Mouse (Mus musculus) heart, adult 11 months (tissue): Measurements from ENCODE around the gene Skiv2l.

ENCODE experiments used
- DNase-seq: peaks from one replicate; pipeline ENCODE4 v3.0.0; 2022

Skiv2l gene

DNA sequence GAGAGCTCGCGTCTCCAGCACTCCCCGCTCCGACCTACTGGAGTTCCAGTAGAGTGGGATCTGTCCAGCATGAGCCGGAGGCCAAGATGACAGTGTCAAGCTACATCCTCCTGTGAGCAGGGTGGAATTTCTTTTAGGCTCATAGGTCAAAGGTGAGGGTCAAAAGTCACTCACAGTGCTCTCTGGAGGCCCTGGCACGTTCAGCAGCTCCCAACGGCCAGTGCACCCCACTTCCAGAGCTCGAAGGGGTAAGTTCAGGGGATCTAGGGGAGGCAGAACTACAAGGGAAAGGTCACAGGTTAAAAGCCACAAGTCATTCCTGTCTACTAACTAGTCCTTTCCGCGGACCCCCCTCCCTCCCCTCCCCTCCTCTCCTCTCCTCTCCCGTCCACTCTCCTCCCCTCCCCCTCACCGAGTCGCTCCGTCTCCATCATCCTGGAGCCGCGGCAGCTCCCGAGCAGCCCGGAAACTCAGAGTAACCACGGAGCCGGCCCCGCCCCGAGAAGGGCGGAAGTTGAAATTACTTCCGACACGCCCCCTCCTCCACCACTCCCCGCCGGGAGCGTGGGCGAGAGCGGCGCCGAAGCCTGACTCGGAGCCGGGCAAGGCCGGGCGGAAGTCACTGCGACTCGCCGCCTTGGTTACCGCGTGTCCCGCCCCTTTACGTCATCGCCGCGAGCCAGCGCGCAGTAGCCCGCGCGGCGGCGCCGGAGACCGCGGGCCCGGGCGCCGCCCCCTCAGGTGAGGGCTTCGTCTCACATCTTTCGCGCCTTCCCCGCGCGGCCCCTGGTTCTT lies at the start of gene Skiv2l, which contains the start of gene Nelfe:
Gene Skiv2l (minus strand): TSS at position 489 of the 795 bp plus-strand sequence.
Gene Nelfe (plus strand): TSS at position 670 of the 795 bp plus-strand sequence.
- peak; percentile 99 for DNase-seq

DNA sequence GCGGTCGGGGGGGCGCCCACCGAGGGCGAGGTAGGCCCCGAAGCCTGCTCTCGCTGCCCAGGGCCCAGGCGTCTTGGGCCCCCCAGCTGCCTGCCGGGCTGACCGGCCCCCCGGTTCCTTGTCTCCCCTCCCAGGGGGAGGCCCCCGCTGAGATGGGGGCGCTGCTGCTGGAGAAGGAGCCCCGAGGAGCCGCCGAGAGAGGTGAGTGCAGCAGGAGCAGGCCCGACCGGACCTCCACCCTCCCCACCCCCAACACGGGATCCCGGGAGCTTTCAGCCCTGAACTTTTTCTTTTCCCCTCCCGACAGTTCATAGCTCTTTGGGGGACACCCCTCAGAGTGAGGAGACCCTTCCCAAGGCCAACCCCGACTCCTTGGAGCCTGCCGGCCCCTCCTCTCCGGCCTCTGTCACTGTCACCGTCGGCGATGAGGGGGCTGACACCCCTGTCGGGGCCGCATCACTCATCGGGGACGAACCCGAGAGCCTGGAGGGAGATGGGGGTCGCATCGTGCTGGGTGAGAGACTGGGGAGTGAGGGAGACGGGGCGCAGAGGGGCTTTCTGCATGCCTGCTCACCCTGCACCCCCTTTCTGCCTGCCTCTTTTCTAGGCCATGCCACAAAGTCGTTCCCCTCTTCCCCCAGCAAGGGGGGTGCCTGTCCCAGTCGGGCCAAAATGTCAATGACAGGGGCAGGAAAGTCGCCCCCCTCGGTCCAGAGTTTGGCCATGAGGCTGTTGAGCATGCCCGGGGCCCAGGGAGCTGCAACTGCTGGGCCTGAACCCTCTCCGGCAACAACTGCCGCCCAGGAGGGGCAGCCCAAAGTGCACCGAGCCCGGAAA lies 49.3 kb upstream of the Skiv2l start:
- DNase-seq: peak; percentile 97

DNA sequence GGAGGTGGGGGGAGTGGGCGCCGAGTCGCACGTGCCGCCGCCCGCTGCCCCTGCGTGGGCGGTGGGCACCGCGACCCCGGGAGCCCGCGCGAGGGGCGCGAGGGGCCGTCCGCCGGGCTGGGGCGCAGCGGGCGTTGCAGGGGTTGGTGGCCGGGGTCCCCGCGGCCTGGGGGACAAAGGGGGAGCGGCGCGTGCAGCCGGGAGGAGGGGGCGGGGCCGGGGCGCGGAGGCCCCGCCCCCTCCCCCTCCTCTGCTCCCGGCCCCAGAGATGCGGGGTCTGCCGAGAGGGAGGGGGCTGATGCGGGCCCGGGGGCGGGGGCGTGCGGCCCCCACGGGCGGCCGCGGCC lies 48.7 kb upstream of the Skiv2l start:
- no peak for DNase-seq

DNA sequence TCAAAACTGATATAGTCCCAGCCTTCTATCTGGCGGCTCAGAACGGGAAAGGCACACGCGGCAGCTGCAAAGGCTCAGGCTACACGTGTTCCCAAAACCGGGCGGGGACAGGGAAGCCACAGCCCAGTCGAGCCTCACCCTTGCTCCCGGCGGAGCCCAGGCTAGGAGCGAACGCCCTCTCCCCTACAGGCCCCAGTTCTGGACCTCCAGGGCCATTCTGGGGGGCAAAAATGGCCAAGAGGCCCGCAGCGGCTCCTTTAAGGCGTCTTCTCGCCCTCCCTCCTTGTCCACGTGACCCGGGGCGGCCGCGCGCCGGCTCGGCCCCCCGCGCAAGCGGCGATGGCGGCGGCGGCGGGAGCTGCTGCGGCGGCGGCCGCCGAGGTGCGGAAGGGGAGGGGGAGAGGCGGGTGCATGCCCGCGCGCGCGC lies 48.2 kb upstream of the Skiv2l start, which contains the start of the genes C2 and Ehmt2:
Gene C2 (minus strand): TSS at position 106 of the 427 bp plus-strand sequence.
Gene Ehmt2 (plus strand): TSS at position 310 of the 427 bp plus-strand sequence.
- DNase-seq: peak; percentile 99

DNA sequence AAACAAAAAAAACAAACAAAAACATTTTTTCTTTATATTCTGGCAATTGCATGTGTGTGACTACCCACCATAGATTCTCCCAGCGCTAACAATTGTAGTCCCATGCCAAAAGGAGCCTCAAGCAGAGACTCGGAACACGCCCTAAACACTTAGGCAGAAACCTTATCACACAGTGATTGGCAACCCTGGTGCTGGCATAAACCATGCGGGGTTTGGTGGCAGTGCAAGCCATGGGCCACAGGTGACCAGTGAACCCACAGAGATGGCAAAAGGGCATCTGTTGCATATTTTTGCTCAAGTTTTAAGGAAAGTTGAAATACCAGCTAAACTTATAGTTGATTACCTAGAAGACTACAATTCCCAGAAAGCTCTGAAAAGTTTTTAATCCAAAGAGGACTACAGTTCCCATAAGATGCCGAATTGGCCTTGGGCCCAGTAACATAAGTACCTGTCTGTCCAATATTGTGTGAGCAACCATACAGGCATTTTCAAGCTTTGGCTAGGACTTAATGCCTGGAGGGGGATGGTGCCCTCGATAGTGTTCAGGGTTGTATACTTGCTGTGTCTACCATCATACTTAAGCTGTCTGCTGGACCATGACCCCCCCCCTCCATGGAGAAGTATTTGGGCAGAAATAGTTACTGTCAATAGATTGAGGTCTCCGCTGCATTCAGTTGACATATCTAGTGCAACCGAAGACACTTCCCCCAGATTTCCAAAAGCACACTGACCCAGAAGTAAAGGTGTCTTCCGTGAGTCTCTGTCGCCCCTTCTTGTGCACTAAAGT lies 47.6 kb upstream of the Skiv2l start:
- peak; percentile 94 for DNase-seq

DNA sequence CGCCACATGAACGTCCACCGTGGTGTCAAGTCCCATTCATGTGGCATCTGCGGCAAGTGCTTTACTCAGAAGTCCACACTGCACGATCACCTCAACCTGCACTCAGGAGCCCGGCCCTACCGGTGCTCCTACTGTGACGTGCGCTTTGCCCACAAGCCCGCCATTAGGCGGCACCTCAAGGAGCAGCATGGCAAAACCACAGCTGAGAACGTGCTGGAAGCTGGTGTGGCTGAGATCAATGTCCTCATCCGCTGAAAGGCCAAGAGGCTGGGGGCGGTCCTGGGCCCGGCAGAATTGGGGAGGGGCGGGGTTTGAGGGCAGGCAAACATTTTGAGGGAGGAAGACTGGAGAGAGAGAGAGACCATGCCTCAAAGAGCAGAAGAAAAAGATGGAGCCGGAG lies 46.4 kb upstream of the Skiv2l start:
- peak; percentile 93 for DNase-seq

DNA sequence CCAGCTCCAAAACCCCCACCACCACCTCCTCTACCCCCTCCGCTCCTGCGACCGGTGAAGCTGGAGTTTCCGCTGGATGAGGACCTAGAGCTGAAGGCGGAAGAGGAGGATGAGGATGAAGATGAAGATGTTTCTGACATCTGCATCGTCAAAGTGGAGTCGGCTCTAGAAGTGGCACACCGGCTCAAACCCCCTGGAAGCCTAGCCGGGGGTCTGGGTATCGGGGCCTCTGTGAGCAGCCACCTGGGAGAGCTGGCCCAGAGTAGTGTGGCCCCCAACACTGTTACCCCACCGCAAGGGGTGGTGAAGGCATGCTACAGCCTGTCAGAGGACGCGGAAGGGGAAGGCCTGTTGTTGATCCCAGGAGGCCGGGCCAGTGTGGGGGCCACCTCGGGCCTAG lies 45.7 kb upstream of the Skiv2l start:
- peak; percentile 95 for DNase-seq

DNA sequence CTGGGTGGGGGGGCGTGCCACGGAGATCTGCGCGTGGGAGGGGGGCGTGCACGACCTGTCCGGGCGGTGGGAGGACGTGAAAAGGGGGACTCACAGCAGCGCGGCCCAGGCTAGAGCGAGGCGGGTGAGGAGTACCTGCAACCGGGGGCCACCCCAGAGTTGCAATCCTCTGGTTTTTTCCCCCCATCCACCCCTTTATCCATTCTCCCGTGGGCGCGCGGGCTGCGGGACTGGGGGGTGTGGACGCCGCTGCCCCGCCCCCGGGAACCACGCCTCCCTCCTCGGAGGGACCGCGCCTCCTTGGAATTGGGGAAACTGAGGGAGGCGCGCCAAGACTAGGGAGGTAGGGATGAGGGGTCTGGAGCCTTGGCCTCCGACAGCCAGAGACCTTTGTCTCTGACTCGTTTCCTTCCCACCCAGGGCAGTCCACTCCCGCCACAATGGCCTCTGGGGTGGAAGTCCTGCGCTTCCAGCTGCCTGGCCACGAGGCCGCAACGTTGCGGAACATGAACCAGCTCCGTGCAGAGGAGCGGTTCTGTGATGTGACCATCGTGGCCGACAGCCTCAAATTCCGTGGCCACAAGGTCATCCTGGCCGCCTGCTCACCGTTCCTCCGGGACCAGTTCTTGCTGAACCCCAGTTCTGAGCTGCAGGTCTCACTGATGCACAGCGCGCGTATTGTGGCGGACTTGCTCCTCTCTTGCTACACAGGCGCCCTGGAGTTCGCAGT lies 45.0 kb upstream of the Skiv2l start:
- peak; percentile 98 for DNase-seq

DNA sequence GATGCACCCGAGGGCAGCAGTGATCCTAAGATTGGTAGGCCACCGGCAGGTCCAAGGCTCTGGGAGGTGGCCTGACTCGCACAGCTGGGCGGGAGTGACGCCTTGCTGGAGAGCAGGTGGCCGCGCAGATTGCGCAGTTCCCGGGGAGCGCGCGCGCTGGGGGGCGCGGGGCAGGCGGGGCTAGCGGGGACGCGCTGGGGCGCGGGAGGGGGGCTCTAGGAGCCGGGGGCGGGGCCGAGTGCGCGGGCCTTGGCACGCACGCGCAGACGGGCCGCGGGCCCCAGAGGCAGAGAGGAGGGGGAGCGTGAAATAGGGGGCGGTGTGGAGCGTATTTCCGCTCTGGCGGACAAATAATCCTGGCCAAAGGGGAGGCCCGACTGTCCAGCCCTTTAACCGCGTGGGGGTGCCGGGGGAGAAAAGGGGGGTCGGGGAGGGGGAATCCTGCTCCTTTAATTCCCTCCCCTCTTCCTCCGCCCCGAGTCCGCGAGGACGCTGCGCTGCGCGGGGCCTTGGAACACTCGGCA lies 44.1 kb upstream of the Skiv2l start:
- DNase-seq: peak; percentile 100

DNA sequence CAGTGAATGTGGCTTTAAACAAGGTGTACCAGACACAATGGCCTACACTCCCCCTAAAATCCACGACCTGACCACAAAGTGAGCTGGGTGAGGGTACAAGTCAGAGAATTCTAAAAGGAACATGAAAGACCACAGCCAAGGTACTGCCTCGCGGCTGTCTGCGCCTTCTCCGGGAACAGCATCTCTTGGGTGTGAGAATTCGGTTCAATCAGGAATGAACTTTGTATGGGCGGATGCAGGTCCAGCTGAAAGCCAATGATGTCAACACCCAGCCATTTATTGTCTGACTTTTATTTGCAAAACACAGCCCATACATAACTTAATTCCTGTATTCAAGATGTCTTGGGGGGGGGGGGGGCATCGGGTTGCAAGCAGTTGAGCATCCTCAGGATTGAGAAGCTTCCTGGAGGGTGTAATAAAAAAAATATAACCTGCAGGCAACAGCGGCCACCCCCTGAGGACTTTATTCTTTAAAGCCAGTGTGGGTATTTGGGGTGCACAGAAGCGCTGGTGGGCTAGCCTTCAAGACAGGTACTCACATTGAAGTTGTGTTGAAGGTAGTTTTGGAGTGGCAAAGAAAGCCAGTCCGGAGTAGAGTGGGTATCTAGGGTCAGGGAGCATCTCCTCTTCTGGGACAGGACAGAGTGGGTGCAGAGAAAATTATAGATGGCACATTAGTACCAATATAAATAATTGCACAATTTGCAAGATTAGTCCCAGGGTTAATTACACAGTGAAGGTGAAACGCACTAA lies 43.2 kb upstream of the Skiv2l start:
- DNase-seq: no peak

DNA sequence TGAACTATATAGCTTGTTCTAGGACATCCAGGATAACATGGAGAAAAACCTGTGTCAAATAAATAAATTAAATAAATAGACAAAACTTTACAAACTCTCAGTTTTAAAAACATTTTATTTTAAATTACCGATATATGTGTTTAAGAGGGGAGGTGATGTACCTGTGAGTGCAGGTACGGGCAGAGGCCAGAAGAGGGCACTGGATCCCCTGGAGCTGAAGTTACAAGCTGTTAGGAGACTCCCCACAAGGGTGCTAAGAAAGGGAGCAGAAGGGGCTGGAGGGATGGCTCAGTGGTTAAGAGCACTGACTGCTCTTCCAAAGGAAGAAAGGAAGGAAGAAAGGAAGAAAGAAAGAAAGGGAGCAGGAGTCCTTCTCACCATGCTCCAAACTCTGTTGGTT lies 41.4 kb upstream of the Skiv2l start:
- no peak for DNase-seq

DNA sequence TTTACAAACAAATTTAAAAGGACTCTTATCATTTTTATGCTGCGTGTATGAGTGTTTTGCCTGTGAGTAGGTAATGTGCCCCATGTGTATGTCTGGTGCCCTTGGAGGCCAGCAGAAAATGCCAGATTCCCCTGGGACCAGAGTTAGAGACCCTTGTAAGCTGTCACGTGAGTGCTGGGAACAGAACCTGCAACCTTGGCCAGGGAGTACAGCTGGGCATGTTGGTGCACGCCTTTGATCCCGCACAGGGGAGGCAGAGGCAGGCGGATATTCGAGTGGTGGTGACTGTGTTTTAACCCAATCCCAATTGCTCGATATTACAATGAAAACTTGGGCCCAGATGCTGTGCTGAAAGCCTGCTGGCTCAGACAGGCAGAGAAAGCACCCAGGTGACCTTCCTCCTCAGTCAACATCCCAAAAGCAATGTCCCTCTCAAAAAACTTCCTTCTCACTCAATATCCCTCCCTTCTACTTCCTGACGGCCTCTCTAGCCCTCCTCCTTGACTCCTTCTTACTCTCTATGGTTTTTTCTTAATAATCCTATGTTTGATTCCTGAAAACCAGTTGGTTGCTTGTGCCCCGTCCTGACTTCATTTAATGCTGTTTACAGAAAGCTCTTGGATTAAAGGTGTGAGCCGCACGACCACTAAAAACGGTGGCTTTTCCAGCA lies 40.2 kb upstream of the Skiv2l start:
- DNase-seq: no peak

DNA sequence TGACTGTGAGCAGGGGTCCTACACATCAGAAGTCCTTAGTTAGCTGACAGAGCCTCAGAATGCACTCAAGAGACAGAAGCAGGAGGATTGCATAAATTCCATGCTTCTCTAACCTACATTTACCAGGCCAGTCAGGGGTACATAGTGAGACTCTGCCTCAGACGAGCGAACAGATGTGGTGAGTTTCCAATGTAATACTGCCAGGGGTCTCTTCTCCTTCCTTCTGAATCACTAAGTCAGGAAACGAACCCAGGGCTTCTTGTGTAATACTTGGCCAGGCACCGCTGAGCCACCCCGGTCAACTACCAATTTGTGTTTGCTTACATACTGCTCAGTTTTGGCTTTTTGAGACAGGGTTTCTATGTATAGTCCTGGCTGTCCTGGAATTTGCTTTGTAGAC lies 37.9 kb upstream of the Skiv2l start:
- DNase-seq: no peak

DNA sequence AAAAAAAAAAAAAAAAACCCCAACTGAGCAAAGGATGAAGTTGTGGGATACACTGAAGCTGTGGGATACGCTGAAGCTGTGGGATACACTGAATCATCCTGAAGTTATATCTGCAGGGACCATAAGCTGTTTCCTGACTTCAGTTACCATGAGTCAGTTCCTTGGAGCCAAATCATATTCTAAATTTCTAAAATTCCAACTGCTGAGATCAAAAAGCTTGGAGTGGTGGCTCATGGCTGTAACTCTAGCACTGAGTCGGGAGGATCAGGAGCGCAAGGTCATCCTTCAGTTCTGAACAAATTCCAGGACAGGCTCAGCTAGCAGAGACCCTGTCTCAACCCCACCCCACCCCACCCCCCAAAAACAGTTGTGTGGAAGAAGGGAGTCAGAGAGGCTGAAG lies 35.6 kb upstream of the Skiv2l start:
- DNase-seq: no peak

DNA sequence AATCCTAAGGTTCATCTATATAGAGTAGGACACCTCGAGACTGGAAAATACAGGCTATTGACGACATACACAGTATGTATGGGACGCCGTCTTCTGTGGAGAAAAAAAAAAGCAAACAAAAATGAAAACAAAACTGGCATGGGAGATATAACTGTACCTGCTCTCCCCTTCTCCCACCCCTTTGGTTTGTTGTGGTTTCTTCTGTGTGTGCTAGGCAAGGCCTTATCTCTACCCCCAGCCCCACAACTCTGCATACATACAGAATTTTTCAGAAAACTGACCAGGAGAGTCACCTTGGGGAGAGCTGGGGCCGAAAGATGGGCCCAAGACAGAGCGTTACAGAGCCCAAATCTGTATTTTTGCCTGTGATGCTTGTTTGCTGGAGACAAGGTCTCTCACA lies 34.7 kb upstream of the Skiv2l start:
- no peak for DNase-seq

DNA sequence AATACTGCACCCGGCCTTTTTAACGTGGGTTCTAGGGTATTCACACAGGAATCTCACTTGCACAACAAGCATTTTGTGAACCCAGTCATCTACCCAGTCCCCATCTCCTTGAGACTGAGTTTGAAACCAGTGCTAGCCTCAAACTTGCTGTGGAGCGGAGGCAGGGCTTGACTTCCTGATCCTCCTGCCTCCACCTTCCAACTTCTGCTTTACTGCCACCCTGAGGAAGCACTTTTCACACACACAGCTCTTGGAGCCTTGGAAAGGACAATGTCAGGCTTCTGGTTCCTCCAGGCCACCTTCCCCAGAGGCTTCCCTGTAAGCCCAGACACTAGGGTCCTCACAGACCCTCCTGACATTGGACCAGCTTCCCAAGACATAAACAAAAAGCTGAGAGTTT lies 33.3 kb upstream of the Skiv2l start:
- DNase-seq: no peak

DNA sequence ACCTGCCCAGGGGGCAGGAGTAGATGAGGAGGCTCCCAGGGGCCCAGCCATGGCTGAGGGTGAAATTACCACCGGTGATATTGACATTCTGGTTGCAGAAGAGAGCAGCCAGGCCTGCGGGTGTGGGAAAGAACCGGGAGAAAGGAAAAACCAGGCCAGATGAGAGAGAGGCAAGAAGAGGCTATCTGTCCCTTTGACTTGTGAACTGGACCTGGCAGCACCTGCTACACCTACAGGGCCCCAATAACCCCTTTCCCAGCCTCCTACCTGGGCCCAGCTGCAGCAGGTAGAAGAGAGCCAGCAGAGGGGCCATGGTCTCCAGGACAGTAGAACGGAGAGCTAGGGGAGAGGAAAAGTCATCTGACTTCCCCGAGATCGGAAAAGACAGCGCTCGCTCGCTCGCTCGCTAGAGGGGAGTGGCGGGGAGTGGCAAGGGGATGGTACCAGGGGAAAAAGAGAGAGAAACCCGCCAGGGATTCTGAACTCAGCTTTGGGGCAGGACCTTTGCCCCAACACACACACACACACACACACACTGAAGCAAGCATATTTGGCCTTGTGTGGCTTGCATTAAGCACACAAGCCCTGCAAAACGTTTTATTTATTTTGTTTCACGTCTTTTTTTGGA lies 31.8 kb upstream of the Skiv2l start, which contains the start of gene Gm20547:
Gene Gm20547 (minus strand): TSS at position 360 of the 628 bp plus-strand sequence.
- DNase-seq: no peak

DNA sequence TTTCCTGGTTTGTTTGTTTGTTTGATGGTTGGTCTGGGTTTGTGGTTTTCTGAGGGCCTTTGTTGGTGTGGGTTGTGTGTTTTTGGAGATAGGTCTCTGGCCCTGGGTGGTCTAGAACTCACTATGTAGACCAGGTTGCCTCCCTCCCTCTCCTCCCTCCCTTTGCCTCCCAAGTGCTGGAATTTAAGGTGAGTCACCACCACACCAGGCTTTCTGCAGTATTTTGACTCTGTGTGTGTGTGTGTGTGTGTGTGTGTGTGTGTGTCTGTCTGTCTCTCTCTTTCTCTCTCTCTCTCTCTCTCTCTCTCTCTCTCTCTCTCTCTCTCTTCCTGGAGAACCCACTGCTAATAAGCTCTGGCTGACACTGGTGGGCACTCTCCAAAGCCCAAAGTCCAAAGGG lies 31.2 kb upstream of the Skiv2l start:
- DNase-seq: no peak

DNA sequence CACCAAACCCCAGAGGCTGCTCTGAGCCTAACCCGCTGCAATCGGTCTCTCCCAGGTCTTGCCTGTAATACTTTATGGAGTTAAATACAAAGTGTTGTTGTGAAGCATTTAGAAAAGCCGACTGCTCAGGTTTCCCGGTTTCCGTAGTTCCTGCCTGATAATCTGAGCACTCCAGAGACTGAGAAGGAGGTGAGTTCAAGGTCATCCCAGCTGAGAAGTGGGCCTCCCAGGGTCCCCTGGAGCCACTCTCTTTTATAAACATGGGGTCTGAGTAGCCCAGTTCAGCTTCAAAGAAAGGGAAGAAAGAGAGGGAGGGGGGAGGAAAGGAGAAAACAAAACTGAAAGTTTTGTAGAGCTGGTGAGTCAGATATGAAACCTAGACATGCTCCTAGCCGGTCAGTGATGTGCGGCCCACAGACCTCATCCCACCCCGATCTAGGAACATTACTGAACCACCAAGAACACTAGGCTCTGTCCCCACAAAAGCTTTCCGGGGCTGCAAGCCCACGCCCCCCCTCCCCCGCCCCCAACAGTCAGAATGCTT lies 29.4 kb upstream of the Skiv2l start, which contains the start of gene Zbtb12:
Gene Zbtb12 (plus strand): TSS at position 148 of the 544 bp plus-strand sequence.
- no peak for DNase-seq

DNA sequence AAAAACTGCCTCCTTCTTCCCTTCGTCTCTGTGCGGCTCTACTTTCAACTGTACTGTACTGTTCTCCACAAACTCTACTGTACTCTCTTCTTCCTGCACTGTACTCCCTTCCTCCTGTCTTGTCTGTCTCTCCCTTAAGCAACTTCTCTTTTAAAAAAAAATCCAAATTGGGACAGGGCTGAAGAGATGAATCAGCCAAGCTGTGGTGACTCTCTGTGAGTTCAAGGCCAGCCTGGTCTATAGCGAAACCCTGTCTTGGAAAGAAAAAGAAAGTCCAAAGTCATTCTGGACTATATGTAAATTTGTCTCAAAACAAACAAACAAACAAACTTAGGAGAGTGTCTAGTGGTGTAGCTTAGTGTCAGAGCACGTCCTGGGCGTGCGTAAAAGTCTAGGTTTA lies 24.3 kb upstream of the Skiv2l start:
- DNase-seq: no peak
